In genomic region chr11:75191841-75192240, GRCm38 (mm10) we compare ENCODE assay signal across 30 mouse cellular contexts. TPM values are rescaled to one million over a fixed set of nuclear protein-coding genes. Genes with fewer than 3 reads are reported as not detected.
DNase-seq lines count a peak whose midpoint lies in the region; ATAC-seq lines count a peak whose summit lies in the region.
"Had no signal": no experiment of that assay in that cellular context is flagged by ENCODE, and none has a peak within 500 bp of the region (broad histone marks: within the 10 kb centered on the region; RNA-seq: fewer than 3 reads in every experiment).

No protein-coding gene starts in this region.

- H3K4me1 ChIP-seq in heart, embryonic 15.5 days (replicated peaks) = peaks cover 74% of the 10 kb centered on the region
- peaks cover 45% of the 10 kb centered on the region for H3K4me1 ChIP-seq in midbrain, embryonic 12.5 days
- peaks cover 63% of the 10 kb centered on the region for H3K4me1 ChIP-seq in midbrain, embryonic 15.5 days

- 0 out of 2 replicates have a peak overlapping the region, but pooled peaks have one; percentile 48 for H3K27ac ChIP-seq in heart, embryonic 15.5 days
- 0 out of 2 replicates have a peak overlapping the region, but pooled peaks have one; percentile 56 for H3K27ac ChIP-seq in midbrain, embryonic 12.5 days (replicated peaks)
- H3K27ac ChIP-seq in midbrain, embryonic 15.5 days = no peak overlapping the region
- H3K27ac ChIP-seq: embryonic facial prominence, embryonic 13.5 days; forebrain, embryonic 15.5 days; hindbrain, embryonic 12.5 days; hindbrain, postnatal 0 days; intestine, embryonic 15.5 days; liver, embryonic 14.5 days; macrophage; neural tube, embryonic 12.5 days had no signal

- ATAC-seq in heart, embryonic 15.5 days (replicated peaks; ENCODE audit: insufficient number of reproducible peaks, insufficient read depth, low FRiP score, low read depth) = no peak
- ATAC-seq in midbrain, embryonic 12.5 days (ENCODE audit: low FRiP score, low read depth) = no peak
- ATAC-seq in midbrain, embryonic 15.5 days (replicated peaks) = no peak
- ATAC-seq: activated CD4-positive, CD25-positive, alpha-beta regulatory T cell, adult 4 months; forebrain, embryonic 15.5 days; hindbrain, postnatal 0 days; intestine, embryonic 15.5 days had no signal

- H3K4me3 ChIP-seq in heart, embryonic 15.5 days = no peak overlapping the region
- H3K4me3 ChIP-seq in midbrain, embryonic 12.5 days = no peak overlapping the region
- H3K4me3 ChIP-seq in midbrain, embryonic 15.5 days = no peak overlapping the region
- H3K4me3 ChIP-seq: embryonic facial prominence, embryonic 13.5 days; forebrain, embryonic 10.5 days; forebrain, embryonic 15.5 days; hindbrain, embryonic 12.5 days; intestine, embryonic 15.5 days; myocyte; neural tube, embryonic 12.5 days had no signal

- no peak overlapping the region for H3K9ac ChIP-seq in heart, embryonic 15.5 days
- no peak overlapping the region for H3K9ac ChIP-seq in midbrain, embryonic 12.5 days (replicated peaks)
- no peak overlapping the region for H3K9ac ChIP-seq in midbrain, embryonic 15.5 days
- H3K9ac ChIP-seq: embryonic facial prominence, embryonic 13.5 days; forebrain, embryonic 15.5 days; hindbrain, embryonic 12.5 days; intestine, embryonic 15.5 days; liver, embryonic 14.5 days; neural tube, embryonic 12.5 days had no signal

- H3K9me3 ChIP-seq in heart, embryonic 15.5 days (replicated peaks) = no peaks in the 10 kb centered on the region
- H3K9me3 ChIP-seq in midbrain, embryonic 12.5 days = no peaks in the 10 kb centered on the region
- H3K9me3 ChIP-seq in midbrain, embryonic 15.5 days = no peaks in the 10 kb centered on the region
- H3K9me3 ChIP-seq: embryonic facial prominence, embryonic 13.5 days; forebrain, embryonic 10.5 days; forebrain, embryonic 15.5 days; hindbrain, embryonic 12.5 days; intestine, embryonic 15.5 days; neural tube, embryonic 12.5 days had no signal

- peak overlapping the region; percentile 7; the same call in 1 of the 2 replicates for H3K4me2 ChIP-seq in heart, embryonic 15.5 days
- H3K4me2 ChIP-seq in midbrain, embryonic 12.5 days (replicated peaks) = no peak overlapping the region
- H3K4me2 ChIP-seq in midbrain, embryonic 15.5 days = no peak overlapping the region
- H3K4me2 ChIP-seq: forebrain, embryonic 15.5 days; intestine, embryonic 15.5 days; neural tube, embryonic 12.5 days had no signal

- 40% methylated on average over 6 of the region's 6 CpGs for WGBS in heart, embryonic 15.5 days
- 66% methylated on average over 6 of the region's 6 CpGs for WGBS in midbrain, embryonic 12.5 days
- WGBS in midbrain, embryonic 15.5 days = 61% methylated on average over 6 of the region's 6 CpGs

- H3K27me3 ChIP-seq in heart, embryonic 15.5 days = peaks cover 29% of the 10 kb centered on the region
- H3K27me3 ChIP-seq in midbrain, embryonic 12.5 days = peaks cover 61% of the 10 kb centered on the region
- 0 out of 2 replicates have a peak, but pooled peaks cover 8% of the 10 kb centered on the region for H3K27me3 ChIP-seq in midbrain, embryonic 15.5 days (replicated peaks)

- intact Hi-C loops in heart, postnatal 10 days (cut with DNase I) = loop anchor here (5.0 kb wide), 1 partner anchor 210 kb away; no protein-coding TSS in a partner anchor

- no peaks in the 10 kb centered on the region for H3K36me3 ChIP-seq in heart, embryonic 15.5 days
- H3K36me3 ChIP-seq in midbrain, embryonic 12.5 days = no peaks in the 10 kb centered on the region
- no peaks in the 10 kb centered on the region for H3K36me3 ChIP-seq in midbrain, embryonic 15.5 days (replicated peaks)
- H3K36me3 ChIP-seq: embryonic facial prominence, embryonic 13.5 days; forebrain, embryonic 10.5 days; forebrain, embryonic 15.5 days; hindbrain, embryonic 12.5 days; intestine, embryonic 15.5 days; neural tube, embryonic 12.5 days had no signal

- DNase-seq in cerebellum, adult 11-12 months = peak; percentile 64
- no peak for DNase-seq in cerebellum, postnatal 4 days (ENCODE audit: low spot score in 2 of 2)
- peak; percentile 92 for DNase-seq in heart, adult 11 months
- no peak for DNase-seq in heart, postnatal 10 days
- no peak for DNase-seq in heart, postnatal 4 days
- DNase-seq: adrenal gland, adult 8-10 months; kidney, adult 2 months; kidney, postnatal 36 days; layer of hippocampus, postnatal 36 days; liver; lung, adult 2 months; lung, postnatal 10 days; right cerebral cortex, adult 18-20 months; spleen, adult 18-20 months; thymus, adult 2 months; thymus, postnatal 36 days had no signal

RNA-seq across cellular contexts. Expression of gene Dph1, which starts 0.8 kb away (rescaled TPM):
- total RNA-seq in heart, postnatal 10 days (2021) = 10 to 100 TPM; 13.9 to 15.6 TPM
- 17.2 and 20.5 TPM in 2 replicates for polyA plus RNA-seq in heart, embryonic 15.5 days (2015; fragmentation: Nextera tagmentation; extraction: Ambion mirVana)
- total RNA-seq in heart, postnatal 4 days (2021) = 10 to 100 TPM; 15.0 to 17.4 TPM
- 15.8 and 17.6 TPM in 2 replicates for polyA plus RNA-seq in midbrain, embryonic 12.5 days (2016; fragmentation: Nextera tagmentation; extraction: Ambion mirVana)
- polyA plus RNA-seq in midbrain, embryonic 15.5 days (2015; fragmentation: Nextera tagmentation; extraction: Ambion mirVana) = 13.1 and 14.0 TPM in 2 replicates

RNA-seq across cellular contexts. Expression of gene Rtn4rl1, which starts 1.7 kb away (rescaled TPM):
- total RNA-seq in heart, postnatal 10 days (2021) = 10 to 100 TPM; 13.9 to 21.4 TPM
- polyA plus RNA-seq in heart, embryonic 15.5 days (2015; fragmentation: Nextera tagmentation; extraction: Ambion mirVana) = 12.4 and 13.1 TPM in 2 replicates
- 10 to 100 TPM; 20.3 to 23.2 TPM for total RNA-seq in heart, postnatal 4 days (2021)
- polyA plus RNA-seq in midbrain, embryonic 12.5 days (2016; fragmentation: Nextera tagmentation; extraction: Ambion mirVana) = 9.3 and 10.2 TPM in 2 replicates
- 15.7 and 18.3 TPM in 2 replicates for polyA plus RNA-seq in midbrain, embryonic 15.5 days (2015; fragmentation: Nextera tagmentation; extraction: Ambion mirVana)

RNA-seq across cellular contexts. Expression of gene Ovca2, which starts 13.2 kb away (rescaled TPM):
- 1 to 10 TPM; 7.8 to 9.5 TPM for total RNA-seq in heart, postnatal 10 days (2021)
- 14.4 and 17.5 TPM in 2 replicates for polyA plus RNA-seq in heart, embryonic 15.5 days (2015; fragmentation: Nextera tagmentation; extraction: Ambion mirVana)
- total RNA-seq in heart, postnatal 4 days (2021) = 1 to 10 TPM; 8.1 to 8.7 TPM
- 23.2 and 24.9 TPM in 2 replicates for polyA plus RNA-seq in midbrain, embryonic 12.5 days (2016; fragmentation: Nextera tagmentation; extraction: Ambion mirVana)
- polyA plus RNA-seq in midbrain, embryonic 15.5 days (2015; fragmentation: Nextera tagmentation; extraction: Ambion mirVana) = 15.4 and 18.3 TPM in 2 replicates

RNA-seq across cellular contexts. Expression of gene Hic1, which starts 22.5 kb away (rescaled TPM):
- total RNA-seq in heart, postnatal 10 days (2021) = 10 to 100 TPM; 36.3 to 48.5 TPM
- 11.0 and 18.0 TPM in 2 replicates for polyA plus RNA-seq in heart, embryonic 15.5 days (2015; fragmentation: Nextera tagmentation; extraction: Ambion mirVana)
- 10 to 100 TPM; 42.6 to 49.5 TPM for total RNA-seq in heart, postnatal 4 days (2021)
- polyA plus RNA-seq in midbrain, embryonic 12.5 days (2016; fragmentation: Nextera tagmentation; extraction: Ambion mirVana) = 3.7 and 4.8 TPM in 2 replicates
- polyA plus RNA-seq in midbrain, embryonic 15.5 days (2015; fragmentation: Nextera tagmentation; extraction: Ambion mirVana) = 2.8 and 3.2 TPM in 2 replicates
- polyA plus RNA-seq: macrophage had no signal

Comparison
In these comparisons a context has a peak if more than half of its experiments do, and no peak if none do; other contexts are left out.
1. DNase-seq: peak in cerebellum, adult 11-12 months (single experiment) and heart, adult 11 months (single experiment); none in cerebellum, postnatal 4 days (0 of 2), heart, postnatal 10 days (0 of 2) and heart, postnatal 4 days (single experiment).